ENCODE assay signal across 8 mouse cellular contexts in the genomic region with DNA sequence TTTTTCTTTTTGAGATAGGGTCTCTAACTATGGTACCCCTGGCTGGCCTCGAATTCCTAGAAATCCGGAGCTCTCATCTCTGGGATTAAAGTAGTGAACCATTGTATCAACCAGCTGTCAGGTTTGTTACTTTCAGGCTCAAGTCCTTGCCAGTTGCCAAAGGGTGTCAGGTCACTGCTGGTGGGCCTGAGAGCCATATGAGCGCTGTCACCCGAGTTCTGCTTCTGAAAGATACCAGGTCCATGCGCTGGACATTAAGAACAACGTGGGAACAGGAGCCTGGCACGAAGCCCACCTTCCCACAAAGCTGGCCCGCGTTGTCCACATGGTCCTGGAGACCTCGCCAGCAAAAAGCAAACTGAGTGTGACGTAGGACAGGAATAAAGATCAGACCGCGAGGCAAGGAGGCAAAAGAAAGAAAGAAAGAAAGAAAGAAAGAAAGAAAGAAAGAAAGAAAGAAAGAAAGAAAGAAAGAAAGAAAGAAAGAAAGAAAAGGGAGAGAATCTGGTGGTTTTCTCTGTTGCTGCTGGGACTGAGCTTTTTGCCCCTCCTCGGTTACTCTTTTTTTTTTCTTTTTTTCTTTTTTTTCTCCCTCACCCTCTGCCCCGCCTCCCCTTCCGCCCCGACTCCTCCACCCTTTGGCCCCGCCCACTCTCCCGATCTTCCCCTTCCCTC. TPM values are rescaled to one million over a fixed set of nuclear protein-coding genes. Genes with fewer than 3 reads are reported as not detected.
A peak's percentile ranks its signal among the peaks of the same experiment; 100 is the strongest.
DNase-seq lines count a peak whose midpoint lies in the region; ATAC-seq and TF ChIP-seq lines count a peak whose summit lies in the region.

No protein-coding gene starts in this region.

- no peaks in the 10 kb centered on the region for H3K9me3 ChIP-seq in intestine, embryonic 14.5 days (ENCODE audit: control insufficient read depth, low read length)
- no peaks in the 10 kb centered on the region for H3K9me3 ChIP-seq in midbrain, embryonic 11.5 days (ENCODE audit: control insufficient read depth, low read length)

- no peaks in the 10 kb centered on the region for H3K27me3 ChIP-seq in intestine, embryonic 14.5 days (replicated peaks; ENCODE audit: control insufficient read depth, insufficient read depth, low read length)
- no peaks in the 10 kb centered on the region for H3K27me3 ChIP-seq in midbrain, embryonic 11.5 days (ENCODE audit: control insufficient read depth, insufficient read depth, low read length)
- H3K27me3 ChIP-seq in splenic B cell, adult 2 months (ENCODE audit: control insufficient read depth, insufficient read depth, low read length, poor library complexity, severe bottlenecking), result no peaks in the 10 kb centered on the region

- peaks cover 6% of the 10 kb centered on the region; the same call in 1 of the 2 replicates for H3K4me1 ChIP-seq in cortical plate, adult 2 months (ENCODE audit: control insufficient read depth, insufficient read depth, low read length)
- H3K4me1 ChIP-seq in intestine, embryonic 14.5 days (replicated peaks; ENCODE audit: control insufficient read depth, insufficient read depth, low read length), result peaks cover 34% of the 10 kb centered on the region
- peaks cover 28% of the 10 kb centered on the region for H3K4me1 ChIP-seq in midbrain, embryonic 11.5 days (ENCODE audit: control insufficient read depth, insufficient read depth, low read length)

- peak; percentile 34; the same call in 1 of the 2 replicates for ATAC-seq in intestine, embryonic 14.5 days (replicated peaks; ENCODE audit: low FRiP score, low TSS enrichment, low read depth)
- no peak; the same call in 1 of the 2 replicates for ATAC-seq in midbrain, embryonic 11.5 days (ENCODE audit: low FRiP score)

- H3K36me3 ChIP-seq in intestine, embryonic 14.5 days (ENCODE audit: control insufficient read depth, insufficient read depth, low read length), result peaks cover 32% of the 10 kb centered on the region
- peaks cover 12% of the 10 kb centered on the region; the same call in 1 of the 2 replicates for H3K36me3 ChIP-seq in midbrain, embryonic 11.5 days (ENCODE audit: control insufficient read depth, insufficient read depth, low read length)
- peaks cover 5% of the 10 kb centered on the region for H3K36me3 ChIP-seq in splenic B cell, adult 2 months (ENCODE audit: control insufficient read depth, insufficient read depth, low read length, poor library complexity, severe bottlenecking)

- peak overlapping the region; percentile 55 for H3K4me2 ChIP-seq in intestine, embryonic 14.5 days (ENCODE audit: low read length)
- H3K4me2 ChIP-seq in midbrain, embryonic 11.5 days, result peak overlapping the region; percentile 49

- peak; percentile 81 to 90 for DNase-seq in adrenal gland, adult (ENCODE audit: inconsistent age in 2 of 2, low spot score in 1 of 2)
- DNase-seq in adrenal gland, postnatal 4 days (ENCODE audit: low spot score in 2 of 2), result no peak
- DNase-seq in gastrocnemius, postnatal 10 days, result peak; percentile 71
- peak; percentile 80 for DNase-seq in intestine, embryonic 14.5 days (ENCODE audit: low spot score)
- DNase-seq in left cerebral cortex, postnatal 4 days, result peak; percentile 80
- peak; percentile 95 for DNase-seq in midbrain, embryonic 11.5 days (ENCODE audit: low spot score, missing footprints)
- peak; percentile 36 for DNase-seq in splenic B cell, adult 2 months (ENCODE audit: low read depth, low spot score)

- 0 out of 2 replicates have a peak overlapping the region, but pooled peaks have one; percentile 12 for H3K27ac ChIP-seq in cortical plate, adult 2 months (ENCODE audit: insufficient read depth, low read length)
- H3K27ac ChIP-seq in intestine, embryonic 14.5 days (ENCODE audit: low read depth), result peak overlapping the region; percentile 79
- peak overlapping the region; percentile 68 for H3K27ac ChIP-seq in midbrain, embryonic 11.5 days (ENCODE audit: low read depth, low read length)

- peak overlapping the region; percentile 29 for H3K9ac ChIP-seq in intestine, embryonic 14.5 days (ENCODE audit: low read length)
- peak overlapping the region; percentile 59 for H3K9ac ChIP-seq in midbrain, embryonic 11.5 days (ENCODE audit: low read length)

- intact Hi-C loops in left cerebral cortex, postnatal 4 days (cut with DNase I), result no loop called here

- no peak for TF ChIP-seq CTCF in cortical plate, adult 2 months (IDR thresholded peaks at IDR 0.05; ENCODE audit: extremely low read depth, insufficient read depth, low read length)

- 2% methylated on average over 18 of the region's 19 CpGs for WGBS in intestine, embryonic 14.5 days
- WGBS in midbrain, embryonic 11.5 days, result 4% methylated on average over 18 of the region's 19 CpGs

- peak overlapping the region; percentile 85 for H3K4me3 ChIP-seq in cortical plate, adult 2 months (ENCODE audit: insufficient read depth, low read length)
- peak overlapping the region; percentile 27 for H3K4me3 ChIP-seq in intestine, embryonic 14.5 days (ENCODE audit: low read depth, low read length)
- peak overlapping the region; percentile 60 for H3K4me3 ChIP-seq in midbrain, embryonic 11.5 days (ENCODE audit: low read depth, low read length)

- TF ChIP-seq POLR2A in cortical plate, adult 2 months (IDR thresholded peaks at IDR 0.05; ENCODE audit: extremely low read depth, insufficient read depth, low read length), result no peak

RNA-seq across cellular contexts. Expression of gene Nadk, which starts 0.7 kb away (rescaled TPM):
- 100 to 1,000 TPM; 147 to 160 TPM for total RNA-seq in adrenal gland, postnatal 4 days (2021)
- 66.9 and 70.1 TPM in 2 replicates for polyA plus RNA-seq in cortical plate, adult 2 months (2012; rRNA removed)
- 10 to 100 TPM; 20.8 to 25.2 TPM for total RNA-seq in gastrocnemius, postnatal 10 days (2021)
- polyA plus RNA-seq in intestine, embryonic 14.5 days (2014; fragmentation: Nextera tagmentation; extraction: Ambion mirVana), result 93.6 and 99.6 TPM in 2 replicates
- total RNA-seq in left cerebral cortex, postnatal 4 days (2021), result 10 to 100 TPM; 58.8 to 59.5 TPM
- polyA plus RNA-seq in midbrain, embryonic 11.5 days (2014; fragmentation: Nextera tagmentation; extraction: Ambion mirVana), result 98.3 and 99.8 TPM in 2 replicates

RNA-seq across cellular contexts. Expression of gene Slc35e2, which starts 38.4 kb away (rescaled TPM):
- 10 to 100 TPM; 30.5 to 32.9 TPM for total RNA-seq in adrenal gland, postnatal 4 days (2021)
- 16.8 and 18.1 TPM in 2 replicates for polyA plus RNA-seq in cortical plate, adult 2 months (2012; rRNA removed)
- total RNA-seq in gastrocnemius, postnatal 10 days (2021), result 1 to 10 TPM; 6.5 to 8.6 TPM
- polyA plus RNA-seq in intestine, embryonic 14.5 days (2014; fragmentation: Nextera tagmentation; extraction: Ambion mirVana), result 8.5 and 9.5 TPM in 2 replicates
- total RNA-seq in left cerebral cortex, postnatal 4 days (2021), result 10 to 100 TPM; 39.1 to 40.6 TPM
- polyA plus RNA-seq in midbrain, embryonic 11.5 days (2014; fragmentation: Nextera tagmentation; extraction: Ambion mirVana), result 18.0 and 18.1 TPM in 2 replicates

Comparison
In these comparisons a context has a peak if more than half of its experiments do, and no peak if none do; other contexts are left out.
1. DNase-seq: peak in adrenal gland, adult (2 of 2), gastrocnemius, postnatal 10 days (single experiment), intestine, embryonic 14.5 days (single experiment), left cerebral cortex, postnatal 4 days (single experiment), midbrain, embryonic 11.5 days (single experiment) and splenic B cell, adult 2 months (single experiment); none in adrenal gland, postnatal 4 days (0 of 2).
2. H3K27ac ChIP-seq: peak in every context shown above with its lines; median percentile 79 in intestine, embryonic 14.5 days; 68 in midbrain, embryonic 11.5 days; 12 in cortical plate, adult 2 months.
3. H3K4me3 ChIP-seq: peak in every context shown above with its lines; median percentile 85 in cortical plate, adult 2 months; 60 in midbrain, embryonic 11.5 days; 27 in intestine, embryonic 14.5 days.